Mouse (Mus musculus): ENCODE measurements around the gene Capn11. TPM values are rescaled to one million over a fixed set of nuclear protein-coding genes. Genes with fewer than 3 reads are reported as not detected.

Capn11 gene
- polyA plus RNA-seq, 1 experiment from 2014 or later = 0.41 TPM

GRCm38 (mm10) chr17:45599446-45600242 is 59.5 kb downstream of the Capn11 start, which contains the start of gene Slc29a1:
Gene Slc29a1 (minus strand): TSS chr17:45599606.
- Histone ChIP-seq H3K36me3 (ENCODE audit: control insufficient read depth, insufficient read depth) (no peaks in the 10 kb centered on the region), H3K4me2 (ENCODE audit: low read depth, low read length) (peak within 1 kb of the TSS; percentile 77), H3K4me3 (ENCODE audit: low read depth, low read length) (peak within 1 kb of the TSS; percentile 55), H3K27ac (ENCODE audit: low read length) (peak within 1 kb of the TSS; percentile 61), H3K27me3 (ENCODE audit: control insufficient read depth, insufficient read depth, low read depth, low read length) (no peaks in the 10 kb centered on the region; the same call in 1 of the 2 replicates), H3K4me1 (ENCODE audit: control insufficient read depth, low read depth, low read length) (peaks cover 62% of the 10 kb centered on the region), H3K9me3 (replicated peaks; ENCODE audit: control insufficient read depth, low read length) (no peaks in the 10 kb centered on the region), H3K9ac (ENCODE audit: low read depth, low read length) (peak within 1 kb of the TSS; percentile 61)
- peak; percentile 41 for ATAC-seq (ENCODE audit: low read depth)
- 21% methylated on average over 32 of the region's 32 CpGs for WGBS (ENCODE audit: insufficient replicate concordance)

GRCm38 (mm10) chr17:45598891-45599290 is 60.2 kb downstream of the Capn11 start:
- peaks cover 68% of the 10 kb centered on the region for H3K4me1 ChIP-seq (ENCODE audit: control insufficient read depth, low read depth, low read length)
- H3K27me3 ChIP-seq (ENCODE audit: control insufficient read depth, insufficient read depth, low read depth, low read length) = no peaks in the 10 kb centered on the region; the same call in 1 of the 2 replicates
- H3K9me3 ChIP-seq (replicated peaks; ENCODE audit: control insufficient read depth, low read length) = no peaks in the 10 kb centered on the region
- no peak for ATAC-seq (ENCODE audit: low read depth)
- WGBS (ENCODE audit: insufficient replicate concordance) = 51% methylated on average over 3 of the region's 3 CpGs
- H3K4me2 ChIP-seq (ENCODE audit: low read depth, low read length) = peak overlapping the region; percentile 77
- peak overlapping the region; percentile 55 for H3K4me3 ChIP-seq (ENCODE audit: low read depth, low read length)
- H3K27ac ChIP-seq (ENCODE audit: low read length) = peak overlapping the region; percentile 61; the same call in 1 of the 2 replicates
- no peak overlapping the region; the same call in 1 of the 2 replicates for H3K9ac ChIP-seq (ENCODE audit: low read depth, low read length)
- no peaks in the 10 kb centered on the region for H3K36me3 ChIP-seq (ENCODE audit: control insufficient read depth, insufficient read depth)

- no peak for ATAC-seq (ENCODE audit: low read depth)
- Histone ChIP-seq H3K4me3 (ENCODE audit: low read depth, low read length) (no peak overlapping the region), H3K27me3 (ENCODE audit: control insufficient read depth, insufficient read depth, low read depth, low read length) (no peaks in the 10 kb centered on the region; the same call in 1 of the 2 replicates), H3K4me2 (ENCODE audit: low read depth, low read length) (no peak overlapping the region), H3K36me3 (ENCODE audit: control insufficient read depth, insufficient read depth) (no peaks in the 10 kb centered on the region), H3K4me1 (ENCODE audit: control insufficient read depth, low read depth, low read length) (peaks cover 73% of the 10 kb centered on the region), H3K27ac (ENCODE audit: low read length) (no peak overlapping the region), H3K9ac (ENCODE audit: low read depth, low read length) (no peak overlapping the region), H3K9me3 (replicated peaks; ENCODE audit: control insufficient read depth, low read length) (no peaks in the 10 kb centered on the region)
- WGBS (ENCODE audit: insufficient replicate concordance) = 82% methylated on average over 2 of the region's 2 CpGs
Measured at GRCm38 (mm10) chr17:45598376-45598775, 60.7 kb downstream of the Capn11 start.

GRCm38 (mm10) chr17:45597787-45598186 is 61.3 kb downstream of the Capn11 start:
- Histone ChIP-seq H3K27ac (ENCODE audit: low read length) (peak overlapping the region; percentile 1; the same call in 1 of the 2 replicates), H3K4me3 (ENCODE audit: low read depth, low read length) (no peak overlapping the region), H3K9ac (ENCODE audit: low read depth, low read length) (no peak overlapping the region), H3K36me3 (ENCODE audit: control insufficient read depth, insufficient read depth) (no peaks in the 10 kb centered on the region), H3K4me1 (ENCODE audit: control insufficient read depth, low read depth, low read length) (peaks cover 79% of the 10 kb centered on the region), H3K9me3 (replicated peaks; ENCODE audit: control insufficient read depth, low read length) (no peaks in the 10 kb centered on the region), H3K4me2 (ENCODE audit: low read depth, low read length) (no peak overlapping the region), H3K27me3 (ENCODE audit: control insufficient read depth, insufficient read depth, low read depth, low read length) (no peaks in the 10 kb centered on the region; the same call in 1 of the 2 replicates)
- ATAC-seq (ENCODE audit: low read depth) = no peak
- 18% methylated on average over 3 of the region's 3 CpGs for WGBS (ENCODE audit: insufficient replicate concordance)

GRCm38 (mm10) chr17:45596631-45597396 is 62.3 kb downstream of the Capn11 start:
- Histone ChIP-seq H3K4me2 (ENCODE audit: low read depth, low read length) (no peak overlapping the region; the same call in 1 of the 2 replicates), H3K27me3 (ENCODE audit: control insufficient read depth, insufficient read depth, low read depth, low read length) (no peaks in the 10 kb centered on the region; the same call in 1 of the 2 replicates), H3K4me3 (ENCODE audit: low read depth, low read length) (no peak overlapping the region), H3K27ac (ENCODE audit: low read length) (peak overlapping the region; percentile 45), H3K4me1 (ENCODE audit: control insufficient read depth, low read depth, low read length) (peaks cover 85% of the 10 kb centered on the region), H3K9ac (ENCODE audit: low read depth, low read length) (peak overlapping the region; percentile 31; the same call in 1 of the 2 replicates), H3K36me3 (ENCODE audit: control insufficient read depth, insufficient read depth) (no peaks in the 10 kb centered on the region), H3K9me3 (replicated peaks; ENCODE audit: control insufficient read depth, low read length) (no peaks in the 10 kb centered on the region)
- WGBS (ENCODE audit: insufficient replicate concordance) = 40% methylated on average over 11 of the region's 11 CpGs
- ATAC-seq (ENCODE audit: low read depth) = no peak

- H3K36me3 ChIP-seq (ENCODE audit: control insufficient read depth, insufficient read depth) = no peaks in the 10 kb centered on the region; the same call in 1 of the 2 replicates
- H3K9me3 ChIP-seq (replicated peaks; ENCODE audit: control insufficient read depth, low read length) = no peaks in the 10 kb centered on the region
- peak overlapping the region; percentile 92 for H3K4me3 ChIP-seq (ENCODE audit: low read depth, low read length)
- peak overlapping the region; percentile 95 for H3K27ac ChIP-seq (ENCODE audit: low read length)
- H3K4me1 ChIP-seq (ENCODE audit: control insufficient read depth, low read depth, low read length) = peaks cover 80% of the 10 kb centered on the region
- H3K27me3 ChIP-seq (ENCODE audit: control insufficient read depth, insufficient read depth, low read depth, low read length) = no peaks in the 10 kb centered on the region; the same call in 1 of the 2 replicates
- ATAC-seq (ENCODE audit: low read depth) = no peak
- peak overlapping the region; percentile 99 for H3K4me2 ChIP-seq (ENCODE audit: low read depth, low read length)
- H3K9ac ChIP-seq (ENCODE audit: low read depth, low read length) = peak overlapping the region; percentile 91
- 18% methylated on average over 23 of the region's 23 CpGs for WGBS (ENCODE audit: insufficient replicate concordance)
Measured at GRCm38 (mm10) chr17:45595736-45596390, 63.3 kb downstream of the Capn11 start.

GRCm38 (mm10) chr17:45594881-45595735 is 64.0 kb downstream of the Capn11 start:
- H3K27me3 ChIP-seq (ENCODE audit: control insufficient read depth, insufficient read depth, low read depth, low read length) = no peaks in the 10 kb centered on the region
- H3K4me1 ChIP-seq (ENCODE audit: control insufficient read depth, low read depth, low read length) = peaks cover 73% of the 10 kb centered on the region
- H3K36me3 ChIP-seq (ENCODE audit: control insufficient read depth, insufficient read depth) = peaks cover 6% of the 10 kb centered on the region
- ATAC-seq (ENCODE audit: low read depth) = peak; percentile 65
- peak overlapping the region; percentile 99 for H3K4me2 ChIP-seq (ENCODE audit: low read depth, low read length)
- WGBS (ENCODE audit: insufficient replicate concordance) = under 1% methylated on average over 58 of the region's 58 CpGs
- peak overlapping the region; percentile 91 for H3K9ac ChIP-seq (ENCODE audit: low read depth, low read length)
- H3K9me3 ChIP-seq (replicated peaks; ENCODE audit: control insufficient read depth, low read length) = no peaks in the 10 kb centered on the region
- peak overlapping the region; percentile 92 for H3K4me3 ChIP-seq (ENCODE audit: low read depth, low read length)
- H3K27ac ChIP-seq (ENCODE audit: low read length) = peak overlapping the region; percentile 95

GRCm38 (mm10) chr17:45594195-45594594 is 64.9 kb downstream of the Capn11 start:
- H3K4me1 ChIP-seq (ENCODE audit: control insufficient read depth, low read depth, low read length) = peaks cover 64% of the 10 kb centered on the region
- H3K36me3 ChIP-seq (ENCODE audit: control insufficient read depth, insufficient read depth) = peaks cover 15% of the 10 kb centered on the region
- no peak for ATAC-seq (ENCODE audit: low read depth)
- 20% methylated on average over 8 of the region's 8 CpGs for WGBS (ENCODE audit: insufficient replicate concordance)
- peak overlapping the region; percentile 95 for H3K27ac ChIP-seq (ENCODE audit: low read length)
- peak overlapping the region; percentile 91 for H3K9ac ChIP-seq (ENCODE audit: low read depth, low read length)
- no peaks in the 10 kb centered on the region for H3K9me3 ChIP-seq (replicated peaks; ENCODE audit: control insufficient read depth, low read length)
- H3K4me3 ChIP-seq (ENCODE audit: low read depth, low read length) = peak overlapping the region; percentile 92
- no peaks in the 10 kb centered on the region for H3K27me3 ChIP-seq (ENCODE audit: control insufficient read depth, insufficient read depth, low read depth, low read length)
- peak overlapping the region; percentile 99 for H3K4me2 ChIP-seq (ENCODE audit: low read depth, low read length)
